Mouse (Mus musculus): ENCODE results near the gene Cfap61.

DNA sequence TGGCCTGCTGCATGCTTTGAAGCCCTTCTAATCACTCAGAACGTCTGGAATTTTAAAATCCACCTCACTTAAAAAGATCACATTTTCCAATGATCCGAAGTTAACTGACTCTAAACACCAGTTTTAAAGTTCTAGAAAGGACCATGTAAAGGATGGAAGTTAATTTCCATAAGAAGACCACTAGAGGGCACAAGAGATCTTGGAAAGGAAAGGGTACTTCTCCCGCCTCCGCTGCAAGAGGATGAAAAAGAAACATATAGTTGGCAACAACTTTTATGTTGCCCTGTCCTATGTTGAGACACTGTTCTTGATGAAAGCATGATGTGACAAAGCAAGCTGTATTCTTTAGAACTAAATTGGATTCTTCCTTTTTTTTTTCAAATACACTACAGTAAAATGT lies 22.9 kb downstream of the Cfap61 start:
- TF ChIP-seq CTCF (IDR thresholded peaks at IDR 0.05; ENCODE audit: extremely low read depth, insufficient read depth, low read length), result peak; percentile 60; the same call in 1 of the 2 replicates
- TF ChIP-seq POLR2A (IDR thresholded peaks at IDR 0.05; ENCODE audit: extremely low read depth, insufficient read depth, low read length), result no peak
